Mouse (Mus musculus): ENCODE results near the gene Gcn1l1. TPM values are rescaled to one million over a fixed set of nuclear protein-coding genes. Genes with fewer than 3 reads are reported as not detected.

The Gcn1l1 gene
- polyA plus RNA-seq, 1 experiment from 2014 or later: 52.5 TPM

DNA sequence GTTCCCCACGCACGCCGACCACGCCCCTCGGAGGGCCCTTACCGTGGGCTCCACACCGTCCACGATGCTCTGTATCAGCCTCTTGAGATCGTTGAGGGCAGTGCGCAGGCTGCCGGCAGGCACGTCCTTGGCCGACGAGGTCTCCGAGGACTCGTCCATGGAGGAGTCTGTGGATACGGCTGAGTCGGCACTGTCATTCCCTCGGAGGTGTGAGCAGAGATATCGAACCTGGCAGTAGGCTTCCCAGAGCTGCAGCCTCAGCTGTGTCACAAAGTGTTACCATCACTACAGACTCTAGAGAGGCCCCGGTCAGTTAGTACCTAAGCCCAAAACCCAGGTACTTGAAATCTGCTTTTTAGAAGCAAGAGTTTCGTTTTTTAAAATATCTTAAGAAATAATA, 97.6 kb downstream of the Gcn1l1 start:
- Histone ChIP-seq H3K27ac (replicated peaks) (no peak overlapping the region), H3K4me3 (no peak overlapping the region), H3K4me1 (peaks cover 10% of the 10 kb centered on the region), H3K36me3 (no peaks in the 10 kb centered on the region), H3K27me3 (ENCODE audit: low read depth, poor library complexity, severe bottlenecking) (no peaks in the 10 kb centered on the region), H3K9me3 (replicated peaks) (no peaks in the 10 kb centered on the region)
- no peak for DNase-seq (ENCODE audit: low spot score)
- 87% methylated on average over 22 of the region's 22 CpGs for WGBS

DNA sequence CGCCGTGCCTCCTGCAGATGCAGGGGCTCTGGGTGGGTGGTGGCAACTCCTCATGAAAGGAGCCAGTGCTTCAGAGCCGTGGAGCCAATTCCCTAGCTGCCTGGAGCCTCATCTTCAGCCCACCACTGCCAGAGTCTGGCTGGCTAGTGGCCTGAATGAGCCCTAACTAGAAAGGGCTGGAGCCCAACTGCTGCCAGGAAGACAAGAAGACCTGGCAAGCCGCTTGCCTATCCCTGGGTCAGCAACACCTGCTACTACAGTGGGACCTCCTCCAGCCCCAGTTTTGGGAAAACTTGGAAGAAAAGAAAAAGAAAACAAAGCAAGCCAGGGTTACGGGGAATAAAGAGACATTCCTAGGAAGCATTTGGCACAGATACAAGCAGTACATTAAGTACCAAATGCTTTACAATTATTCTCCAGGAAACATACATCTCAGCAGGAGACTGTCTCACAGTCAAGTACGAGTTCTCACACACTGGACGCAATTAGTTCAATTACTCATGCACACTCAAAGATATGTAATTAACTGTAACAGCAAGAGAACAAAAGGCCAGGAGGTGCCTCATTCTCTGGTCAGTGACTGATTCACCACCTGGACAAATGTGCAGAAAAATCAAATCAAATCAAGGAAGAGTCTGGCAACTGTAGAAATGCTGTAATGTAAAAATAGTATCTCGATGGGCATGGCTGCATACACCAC, 101.5 kb downstream of the Gcn1l1 start:
- Histone ChIP-seq H3K9me3 (replicated peaks) (no peaks in the 10 kb centered on the region), H3K27me3 (ENCODE audit: low read depth, poor library complexity, severe bottlenecking) (no peaks in the 10 kb centered on the region), H3K36me3 (no peaks in the 10 kb centered on the region), H3K4me1 (peaks cover 33% of the 10 kb centered on the region), H3K4me3 (no peak overlapping the region), H3K27ac (replicated peaks) (0 out of 2 replicates have a peak overlapping the region, but pooled peaks have one; percentile 19)
- no peak for DNase-seq (ENCODE audit: low spot score)
- WGBS: 76% methylated on average over 8 of the region's 8 CpGs

GRCm38 (mm10) chr5:115667210-115667609, 102.2 kb downstream of the Gcn1l1 start:
- Histone ChIP-seq H3K27me3 (ENCODE audit: low read depth, poor library complexity, severe bottlenecking) (no peaks in the 10 kb centered on the region), H3K27ac (replicated peaks) (peak overlapping the region; percentile 14; the same call in 1 of the 2 replicates), H3K4me3 (no peak overlapping the region), H3K36me3 (no peaks in the 10 kb centered on the region), H3K4me1 (peaks cover 34% of the 10 kb centered on the region), H3K9me3 (replicated peaks) (no peaks in the 10 kb centered on the region)
- DNase-seq (ENCODE audit: low spot score): no peak
- 70% methylated on average over 8 of the region's 8 CpGs for WGBS

DNA sequence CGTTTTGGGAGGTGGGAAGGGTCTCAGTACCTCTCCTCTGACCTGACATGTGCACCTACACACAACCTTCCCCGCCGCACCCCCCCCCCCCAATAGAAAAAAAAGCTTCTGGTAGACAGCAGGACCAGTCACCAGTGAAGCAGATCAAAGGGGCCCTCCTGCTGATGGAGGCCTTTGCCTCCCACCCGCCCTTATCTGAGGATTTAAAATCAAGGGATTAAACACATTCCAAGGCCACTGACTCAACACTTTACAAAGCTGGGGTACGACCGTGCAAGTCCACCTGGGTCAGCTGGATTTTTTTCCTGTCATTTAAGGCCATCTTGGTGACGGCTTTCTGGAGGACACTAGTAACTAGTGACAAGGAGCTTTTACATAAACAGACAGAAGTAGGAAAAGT, 102.8 kb downstream of the Gcn1l1 start:
- Histone ChIP-seq H3K36me3 (no peaks in the 10 kb centered on the region), H3K9me3 (replicated peaks) (no peaks in the 10 kb centered on the region), H3K27ac (replicated peaks) (peak overlapping the region; percentile 24; the same call in 1 of the 2 replicates), H3K4me3 (no peak overlapping the region), H3K27me3 (ENCODE audit: low read depth, poor library complexity, severe bottlenecking) (no peaks in the 10 kb centered on the region), H3K4me1 (peaks cover 34% of the 10 kb centered on the region)
- WGBS: 4% methylated on average over 5 of the region's 7 CpGs
- peak; percentile 38 for DNase-seq (ENCODE audit: low spot score)

DNA sequence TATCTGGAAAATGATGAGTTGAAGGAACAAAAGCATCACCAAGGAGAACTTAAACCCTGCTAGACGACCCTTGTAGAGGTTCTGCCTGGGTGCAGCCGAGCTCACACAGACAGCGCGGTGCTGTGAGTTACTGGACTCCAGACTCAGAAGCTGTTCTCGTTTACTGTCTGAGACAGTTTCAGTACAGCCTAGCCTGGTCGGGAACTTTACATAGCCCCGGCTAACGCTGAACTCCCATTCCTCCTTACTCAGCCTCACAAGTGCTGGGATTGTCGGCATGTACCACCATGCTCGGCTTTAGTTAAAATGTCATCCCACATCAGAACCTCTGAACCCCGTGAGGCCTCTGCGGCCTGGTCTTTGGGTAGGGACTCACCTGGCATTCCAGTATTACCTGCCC, 103.9 kb downstream of the Gcn1l1 start:
- no peaks in the 10 kb centered on the region for H3K9me3 ChIP-seq (replicated peaks)
- H3K4me3 ChIP-seq: no peak overlapping the region
- 84% methylated on average over 12 of the region's 12 CpGs for WGBS
- H3K4me1 ChIP-seq: peaks cover 34% of the 10 kb centered on the region
- 0 out of 2 replicates have a peak overlapping the region, but pooled peaks have one; percentile 24 for H3K27ac ChIP-seq (replicated peaks)
- no peak for DNase-seq (ENCODE audit: low spot score)
- H3K27me3 ChIP-seq (ENCODE audit: low read depth, poor library complexity, severe bottlenecking): no peaks in the 10 kb centered on the region
- H3K36me3 ChIP-seq: no peaks in the 10 kb centered on the region

- Histone ChIP-seq H3K9me3 (replicated peaks) (no peaks in the 10 kb centered on the region), H3K27ac (replicated peaks) (no peak overlapping the region; the same call in 1 of the 2 replicates), H3K4me1 (peaks cover 34% of the 10 kb centered on the region), H3K36me3 (no peaks in the 10 kb centered on the region), H3K27me3 (ENCODE audit: low read depth, poor library complexity, severe bottlenecking) (no peaks in the 10 kb centered on the region), H3K4me3 (no peak overlapping the region)
- 89% methylated on average over 11 of the region's 11 CpGs for WGBS
- DNase-seq (ENCODE audit: low spot score): no peak
These were observed 104.9 kb downstream of the Gcn1l1 start for GRCm38 (mm10) chr5:115669974-115670373.

DNA sequence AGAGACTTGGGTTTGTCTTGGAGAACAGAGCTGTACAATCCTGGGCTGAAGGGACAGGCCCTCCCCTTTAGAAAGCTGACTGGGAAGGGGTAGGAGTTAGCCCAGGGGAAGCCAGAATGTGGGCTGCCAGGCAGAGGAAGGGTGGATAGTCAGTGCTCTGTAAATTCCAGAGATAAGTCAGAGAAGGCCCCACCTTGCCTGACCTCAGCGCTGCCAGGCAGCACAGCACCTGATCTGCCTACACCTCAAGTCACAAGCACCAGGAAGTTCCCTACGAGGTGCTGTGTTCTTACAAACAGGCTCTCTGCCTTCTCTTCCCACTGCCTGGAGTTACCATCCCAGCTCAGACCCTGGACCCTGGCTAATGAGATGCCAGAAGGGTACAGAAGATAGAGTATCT, 105.4 kb downstream of the Gcn1l1 start:
- no peak for DNase-seq (ENCODE audit: low spot score)
- WGBS: 77% methylated on average over 2 of the region's 2 CpGs
- Histone ChIP-seq H3K4me1 (peaks cover 34% of the 10 kb centered on the region), H3K9me3 (replicated peaks) (no peaks in the 10 kb centered on the region), H3K4me3 (no peak overlapping the region), H3K27ac (replicated peaks) (no peak overlapping the region), H3K27me3 (ENCODE audit: low read depth, poor library complexity, severe bottlenecking) (no peaks in the 10 kb centered on the region), H3K36me3 (no peaks in the 10 kb centered on the region)

DNA sequence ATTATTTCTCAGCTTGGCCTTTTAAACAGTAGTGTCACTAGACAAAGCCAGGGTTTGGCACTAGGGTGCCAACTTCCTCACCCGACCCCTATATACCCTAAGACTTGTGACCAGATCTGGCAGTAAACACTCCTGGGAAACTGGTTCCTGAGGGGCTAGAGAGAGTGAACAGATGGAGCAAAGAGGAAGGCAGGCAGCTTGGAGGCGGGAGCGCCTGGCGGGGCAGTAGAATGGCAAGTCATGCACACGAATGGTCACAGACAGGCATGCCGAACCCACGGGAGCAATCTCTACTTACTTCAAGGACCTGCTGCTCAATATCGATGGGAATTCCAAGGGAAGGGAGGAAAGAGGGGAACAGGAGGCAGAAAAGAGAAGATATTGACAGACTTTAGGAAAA, 106.8 kb downstream of the Gcn1l1 start:
- no peaks in the 10 kb centered on the region for H3K9me3 ChIP-seq (replicated peaks)
- no peak for DNase-seq (ENCODE audit: low spot score)
- H3K4me3 ChIP-seq: no peak overlapping the region
- H3K27me3 ChIP-seq (ENCODE audit: low read depth, poor library complexity, severe bottlenecking): no peaks in the 10 kb centered on the region
- H3K4me1 ChIP-seq: peaks cover 29% of the 10 kb centered on the region
- WGBS: 78% methylated on average over 8 of the region's 8 CpGs
- no peak overlapping the region for H3K27ac ChIP-seq (replicated peaks)
- H3K36me3 ChIP-seq: no peaks in the 10 kb centered on the region

Small RNA genes within 50 kb of the gene (microRNA-seq; reads per million reads assigned to microRNA genes)
- gene Mir7029 (1.8 reads per million), gene Mir7030 (not detected)

Other genes starting within 250 kb of the Gcn1l1 start
- 396 and 421 TPM in 2 replicates for gene Srsf9, start 238.1 kb upstream of the Gcn1l1 start, polyA plus RNA-seq (2016; fragmentation: Nextera tagmentation; extraction: Ambion mirVana)
- 36.9 and 41.3 TPM in 2 replicates for gene Gatc, start 224.1 kb upstream of the Gcn1l1 start, polyA plus RNA-seq (2016; fragmentation: Nextera tagmentation; extraction: Ambion mirVana)
- 56.4 and 60.8 TPM in 2 replicates for gene Triap1, start 224.0 kb upstream of the Gcn1l1 start, polyA plus RNA-seq (2016; fragmentation: Nextera tagmentation; extraction: Ambion mirVana)
- gene Cox6a1, start 216.3 kb upstream of the Gcn1l1 start, polyA plus RNA-seq (2016; fragmentation: Nextera tagmentation; extraction: Ambion mirVana): 861 and 874 TPM in 2 replicates
- gene Msi1, start 135.7 kb upstream of the Gcn1l1 start, polyA plus RNA-seq (2016; fragmentation: Nextera tagmentation; extraction: Ambion mirVana): 190 and 232 TPM in 2 replicates
- gene Pla2g1b, start 99.0 kb upstream of the Gcn1l1 start, polyA plus RNA-seq (2016; fragmentation: Nextera tagmentation; extraction: Ambion mirVana): 0.41 and 0.62 TPM in 2 replicates
- gene Sirt4, start 80.5 kb upstream of the Gcn1l1 start, polyA plus RNA-seq (2016; fragmentation: Nextera tagmentation; extraction: Ambion mirVana): 15.2 and 17.0 TPM in 2 replicates
- 27.9 and 28.9 TPM in 2 replicates for gene Pxn, start 58.6 kb upstream of the Gcn1l1 start, polyA plus RNA-seq (2016; fragmentation: Nextera tagmentation; extraction: Ambion mirVana)
- gene Rplp0, start 5.8 kb upstream of the Gcn1l1 start, polyA plus RNA-seq (2016; fragmentation: Nextera tagmentation; extraction: Ambion mirVana): 1,126 and 1,338 TPM in 2 replicates
- gene Rab35, start 66.7 kb downstream of the Gcn1l1 start, polyA plus RNA-seq (2016; fragmentation: Nextera tagmentation; extraction: Ambion mirVana): 11.8 and 13.3 TPM in 2 replicates
- gene Bicdl1, start 166.4 kb downstream of the Gcn1l1 start, polyA plus RNA-seq (2016; fragmentation: Nextera tagmentation; extraction: Ambion mirVana): 12.1 and 16.2 TPM in 2 replicates

Data from midbrain, embryonic 10.5 days (tissue).